ENCODE assay signal across 9 mouse cellular contexts in genomic region chr15:89233586-89233985, GRCm38 (mm10). TPM values are rescaled to one million over a fixed set of nuclear protein-coding genes. Genes with fewer than 3 reads are reported as not detected.
A peak's percentile ranks its signal among the peaks of the same experiment; 100 is the strongest.
DNase-seq lines count a peak whose midpoint lies in the region; TF ChIP-seq lines count a peak whose summit lies in the region.
"Had no signal": no experiment of that assay in that cellular context is flagged by ENCODE, and none has a peak within 500 bp of the region (broad histone marks: within the 10 kb centered on the region; RNA-seq: fewer than 3 reads in every experiment).

No protein-coding gene starts in this region.

- no peak overlapping the region for H3K4me3 ChIP-seq in myocyte
- H3K4me3 ChIP-seq: stomach, embryonic 15.5 days had no signal

- TF ChIP-seq POLR2A in myocyte (IDR thresholded peaks at IDR 0.05; ENCODE audit: insufficient read length, low read depth): no peak

- DNase-seq in heart, adult 18-20 months: peak; percentile 61 to 64
- DNase-seq in heart, postnatal 25 days (ENCODE audit: low spot score): no peak
- DNase-seq in 3T3-L1 (ENCODE audit: low read depth, low spot score): peak; percentile 71
- DNase-seq in adrenal gland, adult 8-10 months: peak; percentile 38
- peak; percentile 54 for DNase-seq in gastrocnemius, postnatal 25 days
- DNase-seq in natural killer cell, adult 2 months (ENCODE audit: low spot score in 2 of 2): no peak
- DNase-seq in thymus, adult 18-20 months: no peak

- no peaks in the 10 kb centered on the region for H3K27me3 ChIP-seq in myocyte (ENCODE audit: control insufficient read depth, insufficient read depth, insufficient read length)
- H3K27me3 ChIP-seq: stomach, embryonic 15.5 days had no signal

- no peak overlapping the region for H3K4me2 ChIP-seq in myocyte (ENCODE audit: low read depth)
- H3K4me2 ChIP-seq: stomach, embryonic 15.5 days had no signal

- no peak overlapping the region for H3ac ChIP-seq in myocyte (ENCODE audit: control insufficient read depth, insufficient read length)

- intact Hi-C loops in heart, postnatal 25 days (cut with DNase I): no loop called here

- no peaks in the 10 kb centered on the region for H3K36me3 ChIP-seq in myocyte (ENCODE audit: control insufficient read depth, insufficient read depth)
- H3K36me3 ChIP-seq: stomach, embryonic 15.5 days had no signal

- H3K79me2 ChIP-seq in myocyte (ENCODE audit: control insufficient read depth, insufficient read depth): no peaks in the 10 kb centered on the region

TF ChIP-seq in myocyte, 11 proteins besides CTCF, POLR2A, EP300 and RAD21:
- TF ChIP-seq USF1 (IDR thresholded peaks at IDR 0.05; ENCODE audit: low read depth) (peak; percentile 32), POLR2AphosphoS2 (IDR thresholded peaks at IDR 0.05; ENCODE audit: insufficient read length, low read depth) (no peak), REST (IDR thresholded peaks at IDR 0.05; ENCODE audit: insufficient read depth, insufficient read length) (no peak), MYOD1 (IDR thresholded peaks at IDR 0.05; ENCODE audit: control insufficient read depth in 1 of 3, insufficient read length in 2 of 3, low read depth in 2 of 3) (peak; percentile 19 to 70 (median 44)), MAX (IDR thresholded peaks at IDR 0.05; ENCODE audit: low read depth) (no peak), TCF3 (IDR thresholded peaks at IDR 0.05; ENCODE audit: insufficient read length, low read depth) (no peak), E2F4 (IDR thresholded peaks at IDR 0.05; ENCODE audit: insufficient read depth) (no peak), TCF12 (IDR thresholded peaks at IDR 0.05; ENCODE audit: insufficient read depth, poor library complexity, severe bottlenecking) (no peak), SRF (IDR thresholded peaks at IDR 0.05; ENCODE audit: control insufficient read depth, insufficient read length, low read depth) (no peak), CEBPB (IDR thresholded peaks at IDR 0.05; ENCODE audit: insufficient read depth, poor library complexity, severe bottlenecking) (no peak), MYOG (IDR thresholded peaks at IDR 0.05; ENCODE audit: control insufficient read depth in 1 of 3, insufficient read depth in 1 of 3, insufficient read length in 2 of 3, low read depth in 2 of 3) (peak in 2 of 3 experiments; percentile 53 to 63)

RNA-seq across cellular contexts. Expression of gene Ppp6r2, which starts 22.2 kb away (rescaled TPM):
- 10 to 100 TPM; 75.1 to 76.9 TPM for total RNA-seq in heart, adult 18-20 months (2021)
- total RNA-seq in heart, postnatal 25 days (2021): 10 to 100 TPM; 63.4 to 65.0 TPM
- total RNA-seq in adrenal gland, adult 8-10 months (2022): 10 to 100 TPM; 46.8 to 89.2 (median 66.8) TPM
- total RNA-seq in gastrocnemius, postnatal 25 days (2021): 10 to 100 TPM; 71.1 to 72.5 TPM
- 43.6 TPM for polyA plus RNA-seq in myocyte (2012; fragmentation: generic; extraction: Trizol)

RNA-seq across cellular contexts. Expression of gene Dennd6b, which starts 37.3 kb away (rescaled TPM):
- total RNA-seq in heart, adult 18-20 months (2021): 1 to 10 TPM; 8.3 to 9.6 TPM
- total RNA-seq in heart, postnatal 25 days (2021): 1 to 10 TPM; 8.4 to 8.7 TPM
- 10 to 100 TPM in 1 of 4 experiments, 1 to 10 TPM in 3; 6.9 to 13.2 (median 8.9) TPM for total RNA-seq in adrenal gland, adult 8-10 months (2022)
- total RNA-seq in gastrocnemius, postnatal 25 days (2021): 1 to 10 TPM; 6.6 to 8.4 TPM
- polyA plus RNA-seq in myocyte (2012; fragmentation: generic; extraction: Trizol): 6.6 TPM

RNA-seq across cellular contexts. Expression of gene Plxnb2, which starts 53.0 kb away (rescaled TPM):
- 10 to 100 TPM; 76.7 to 83.5 TPM for total RNA-seq in heart, adult 18-20 months (2021)
- 10 to 100 TPM; 81.5 to 86.1 TPM for total RNA-seq in heart, postnatal 25 days (2021)
- 100 to 1,000 TPM; 153 to 177 (median 157) TPM for total RNA-seq in adrenal gland, adult 8-10 months (2022)
- total RNA-seq in gastrocnemius, postnatal 25 days (2021): 10 to 100 TPM in 1 of 2 experiments, 1 to 10 TPM in 1; 8.5 to 11.9 TPM
- polyA plus RNA-seq in myocyte (2012; fragmentation: generic; extraction: Trizol): 278 TPM

Comparison
In these comparisons a context has a peak if more than half of its experiments do, and no peak if none do; other contexts are left out.
1. DNase-seq: peak in heart, adult 18-20 months (2 of 2), 3T3-L1 (single experiment), adrenal gland, adult 8-10 months (single experiment) and gastrocnemius, postnatal 25 days (single experiment); none in heart, postnatal 25 days (single experiment), natural killer cell, adult 2 months (0 of 2) and thymus, adult 18-20 months (0 of 2).
2. RNA of gene Plxnb2, which starts 53.0 kb away (total RNA-seq): 153 to 177 TPM in adrenal gland, adult 8-10 months, 81.5 to 86.1 TPM in heart, postnatal 25 days and 76.7 to 83.5 TPM in heart, adult 18-20 months; 8.5 to 11.9 TPM in gastrocnemius, postnatal 25 days; every median in the first group is over 4 times any median in the second.